Mouse (Mus musculus) spleen, adult 2 months (tissue): Measurements from ENCODE around the gene Cic. TPM values are rescaled to one million over a fixed set of nuclear protein-coding genes. Genes with fewer than 3 reads are reported as not detected.

Experiments
- DNase-seq, 2 experiments: peaks; one replicate each; pipeline versions ENCODE4 v3.0.0 to v3.0.0-alpha.2; 2012 to 2021; ENCODE audit warnings: low spot score in 2 of 2, low read depth in 1 of 2
- H3K27ac ChIP-seq: fragments of 200-500 bp; 2 replicates; pipeline ENCODE4 v1.5.1; 2012; ENCODE audit warnings: low read length, inconsistent platforms; ENCODE audit not compliant: insufficient read depth
- H3K27me3 ChIP-seq: fragments of 200-500 bp; 2 replicates; pipeline ENCODE4 v1.6.1; 2012; ENCODE audit warnings: mild to moderate bottlenecking, moderate library complexity, low read length, inconsistent platforms; ENCODE audit not compliant: control insufficient read depth, insufficient read depth
- H3K36me3 ChIP-seq: fragments of 200-500 bp; 2 replicates; pipeline ENCODE4 v1.6.1; 2012; ENCODE audit warnings: mild to moderate bottlenecking, low read length, inconsistent platforms; ENCODE audit not compliant: control insufficient read depth, insufficient read depth
- H3K4me1 ChIP-seq: fragments of 200-500 bp; 2 replicates; pipeline ENCODE4 v1.6.1; 2011; ENCODE audit warnings: inconsistent platforms; ENCODE audit not compliant: control insufficient read depth, insufficient read depth, insufficient read length
- H3K4me3 ChIP-seq: fragments of 200-500 bp; 2 replicates; pipeline ENCODE4 v1.5.1; 2011; ENCODE audit warnings: mild to moderate bottlenecking, inconsistent platforms; ENCODE audit not compliant: insufficient read depth, insufficient read length; ENCODE audit errors: extremely low read depth
- CTCF ChIP-seq: fragments of 200-500 bp; IDR thresholded peaks from 2 replicates; pipeline ENCODE4 v1.5.1; 2011; ENCODE audit warnings: mild to moderate bottlenecking, inconsistent platforms; ENCODE audit not compliant: insufficient read depth, insufficient read length, insufficient replicate concordance; ENCODE audit errors: extremely low read depth
- POLR2A ChIP-seq: fragments of 200-500 bp; IDR thresholded peaks from 2 replicates; pipeline ENCODE4 v1.6.1; 2011; ENCODE audit warnings: low read depth, low read length, inconsistent platforms
- whole genome bisulfite sequencing: fragments of 180-500 bp; shearing (Covaris S2); methylation state at CpG from one replicate; pipeline ENCODE4 v1.1.7; 2018; 5-methylcytosine and 5-hydroxymethylcytosine counted together
- polyA plus RNA-seq: library from polyadenylated mRNA; depleted of rRNA; stranded (reverse); fragments of >200 nt; gene quantifications from 2 replicates; pipeline ENCODE4 v1.2.3, GENCODE M21; 2012

The Cic gene
- polyA plus RNA-seq, 1 experiment: 112 TPM

GRCm38 (mm10) chr7:25285511-25286238 lies 18.2 kb downstream of the Cic start:
- no peak for TF ChIP-seq POLR2A
- TF ChIP-seq CTCF: no peak
- H3K4me1 ChIP-seq: peaks cover 18% of the 10 kb centered on the region; the same call in 1 of the 2 replicates

GRCm38 (mm10) chr7:25286989-25287388 lies 19.5 kb downstream of the Cic start:
- H3K27me3 ChIP-seq: no peaks in the 10 kb centered on the region
- H3K27ac ChIP-seq: no peak overlapping the region
- no peak overlapping the region for H3K4me3 ChIP-seq
- peaks cover 8% of the 10 kb centered on the region; the same call in 1 of the 2 replicates for H3K4me1 ChIP-seq
- no peak for DNase-seq
- H3K36me3 ChIP-seq: peaks cover 64% of the 10 kb centered on the region
- 92% methylated on average over 8 of the region's 8 CpGs for WGBS
- no peak for TF ChIP-seq POLR2A
- TF ChIP-seq CTCF: no peak

More at GRCm38 (mm10) chr7:25285511-25286238, 18.2 kb downstream of the Cic start:
- peaks cover 53% of the 10 kb centered on the region for H3K36me3 ChIP-seq
- H3K27me3 ChIP-seq: no peaks in the 10 kb centered on the region
- 95% methylated on average over 20 of the region's 20 CpGs for WGBS
- DNase-seq: no peak
- no peak overlapping the region for H3K27ac ChIP-seq
- no peak overlapping the region for H3K4me3 ChIP-seq

- DNase-seq: no peak
- H3K27me3 ChIP-seq: no peaks in the 10 kb centered on the region
- no peak overlapping the region for H3K4me3 ChIP-seq
- H3K4me1 ChIP-seq: peaks cover 8% of the 10 kb centered on the region; the same call in 1 of the 2 replicates
- TF ChIP-seq CTCF (no peak), POLR2A (no peak)
- no peak overlapping the region for H3K27ac ChIP-seq
- H3K36me3 ChIP-seq: peaks cover 73% of the 10 kb centered on the region
- 97% methylated on average over 12 of the region's 12 CpGs for WGBS
Observed at GRCm38 (mm10) chr7:25288011-25288410, 20.5 kb downstream of the Cic start.

GRCm38 (mm10) chr7:25288721-25289120 lies 21.2 kb downstream of the Cic start:
- H3K4me3 ChIP-seq: no peak overlapping the region
- H3K27me3 ChIP-seq: no peaks in the 10 kb centered on the region
- H3K27ac ChIP-seq: no peak overlapping the region
- peaks cover 77% of the 10 kb centered on the region for H3K36me3 ChIP-seq
- WGBS: 93% methylated on average over 3 of the region's 3 CpGs
- TF ChIP-seq POLR2A (no peak), CTCF (no peak)
- H3K4me1 ChIP-seq: peaks cover 4% of the 10 kb centered on the region; the same call in 1 of the 2 replicates
- no peak for DNase-seq

- no peak for DNase-seq
- no peaks in the 10 kb centered on the region for H3K27me3 ChIP-seq
- peaks cover 76% of the 10 kb centered on the region for H3K36me3 ChIP-seq
- no peaks in the 10 kb centered on the region for H3K4me1 ChIP-seq
- no peak overlapping the region for H3K4me3 ChIP-seq
- H3K27ac ChIP-seq: no peak overlapping the region
- 98% methylated on average over 3 of the region's 3 CpGs for WGBS
- TF ChIP-seq CTCF (no peak), POLR2A (no peak)
Observed at GRCm38 (mm10) chr7:25289925-25290324, 22.4 kb downstream of the Cic start.

GRCm38 (mm10) chr7:25290463-25290862 lies 23.0 kb downstream of the Cic start:
- DNase-seq: no peak
- Histone ChIP-seq H3K36me3 (peaks cover 71% of the 10 kb centered on the region), H3K27me3 (no peaks in the 10 kb centered on the region), H3K4me1 (no peaks in the 10 kb centered on the region), H3K27ac (no peak overlapping the region), H3K4me3 (no peak overlapping the region)
- no peak for TF ChIP-seq POLR2A
- TF ChIP-seq CTCF: no peak
- WGBS: 96% methylated on average over 1 of the region's 1 CpGs

- H3K27ac ChIP-seq: no peak overlapping the region
- no peak for DNase-seq
- H3K27me3 ChIP-seq: no peaks in the 10 kb centered on the region
- 85% methylated on average over 2 of the region's 2 CpGs for WGBS
- peaks cover under 1% of the 10 kb centered on the region; the same call in 1 of the 2 replicates for H3K4me1 ChIP-seq
- TF ChIP-seq CTCF: no peak
- no peak for TF ChIP-seq POLR2A
- no peak overlapping the region for H3K4me3 ChIP-seq
- H3K36me3 ChIP-seq: peaks cover 66% of the 10 kb centered on the region
Observed at GRCm38 (mm10) chr7:25290911-25291310, 23.4 kb downstream of the Cic start.
